Mouse (Mus musculus): ENCODE results near the gene Mtf1. TPM values are rescaled to one million over a fixed set of nuclear protein-coding genes. Genes with fewer than 3 reads are reported as not detected.

The Mtf1 gene
- polyA plus RNA-seq (2016; fragmentation: Nextera tagmentation; extraction: Ambion mirVana), result 19.0 and 20.4 TPM in 2 replicates

GRCm38 (mm10) chr4:124801552-124802308 is at the start of gene Mtf1:
Gene Mtf1 (plus strand): TSS chr4:124802104.
- H3K4me3 ChIP-seq, result peak within 1 kb of the TSS; percentile 91
- peaks cover 49% of the 10 kb centered on the region for H3K36me3 ChIP-seq
- no peaks in the 10 kb centered on the region for H3K27me3 ChIP-seq (ENCODE audit: insufficient read depth, poor library complexity, severe bottlenecking)
- H3K27ac ChIP-seq, result peak within 1 kb of the TSS; percentile 98
- no peaks in the 10 kb centered on the region for H3K9me3 ChIP-seq
- H3K4me1 ChIP-seq (replicated peaks), result peaks cover 24% of the 10 kb centered on the region
- WGBS, result 3% methylated on average over 21 of the region's 21 CpGs
- peak; percentile 89 for DNase-seq (ENCODE audit: low spot score)

DNA sequence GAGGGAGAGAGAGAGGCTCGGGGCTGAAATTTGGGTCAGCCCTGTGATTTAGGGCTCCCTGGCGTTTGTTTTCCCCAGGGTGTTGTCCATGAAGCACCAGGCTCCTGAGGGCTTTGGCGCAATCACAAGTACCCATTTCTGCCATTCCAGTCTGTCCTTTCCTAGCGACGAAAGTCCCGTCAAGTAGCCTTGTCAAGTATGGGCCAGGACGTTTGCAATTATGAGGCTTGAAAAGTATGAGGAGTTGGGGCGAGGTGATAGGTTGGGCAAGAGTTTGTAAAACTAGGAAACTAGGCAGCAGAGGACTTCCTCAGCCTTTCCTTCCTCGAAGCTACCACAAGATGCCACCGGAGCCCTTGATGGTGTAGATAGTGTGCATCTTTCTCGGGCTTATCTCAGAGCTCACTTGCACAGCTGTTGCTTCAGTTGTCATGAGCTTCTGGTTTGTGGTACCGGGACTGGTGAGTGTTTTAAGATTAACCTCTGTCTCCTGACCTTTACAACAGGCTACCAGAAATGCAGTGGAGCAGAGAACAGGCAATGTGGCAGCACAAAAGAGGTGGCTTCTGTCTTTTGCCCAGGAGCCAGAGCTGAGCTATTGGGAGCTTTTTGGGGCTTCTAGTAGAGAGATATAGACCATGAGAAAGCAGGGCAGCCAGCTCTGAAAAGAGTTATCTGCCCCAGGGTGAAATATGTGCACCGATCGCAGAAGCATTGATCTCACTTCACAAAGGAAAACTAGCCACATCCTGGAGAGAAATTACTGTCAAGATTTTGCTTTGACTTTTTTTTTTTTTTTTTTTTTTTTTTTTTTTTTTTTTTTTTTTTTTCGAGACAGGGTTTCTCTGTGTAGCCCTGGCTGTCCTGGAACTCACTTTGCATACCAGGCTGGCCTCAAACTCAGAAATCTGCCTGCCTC is 49.4 kb upstream of the Mtf1 start:
- WGBS, result 18% methylated on average over 15 of the region's 15 CpGs
- peaks cover 22% of the 10 kb centered on the region for H3K27me3 ChIP-seq (ENCODE audit: insufficient read depth, poor library complexity, severe bottlenecking)
- H3K27ac ChIP-seq, result peak overlapping the region; percentile 85; the same call in 1 of the 2 replicates
- H3K9me3 ChIP-seq, result no peaks in the 10 kb centered on the region
- DNase-seq (ENCODE audit: low spot score), result peak; percentile 7
- H3K4me3 ChIP-seq, result peak overlapping the region; percentile 89
- no peaks in the 10 kb centered on the region for H3K36me3 ChIP-seq
- H3K4me1 ChIP-seq (replicated peaks), result peaks cover 26% of the 10 kb centered on the region

- H3K9me3 ChIP-seq, result no peaks in the 10 kb centered on the region
- WGBS, result 79% methylated on average over 7 of the region's 7 CpGs
Measured at GRCm38 (mm10) chr4:124755526-124755925, 46.4 kb upstream of the Mtf1 start.

DNA sequence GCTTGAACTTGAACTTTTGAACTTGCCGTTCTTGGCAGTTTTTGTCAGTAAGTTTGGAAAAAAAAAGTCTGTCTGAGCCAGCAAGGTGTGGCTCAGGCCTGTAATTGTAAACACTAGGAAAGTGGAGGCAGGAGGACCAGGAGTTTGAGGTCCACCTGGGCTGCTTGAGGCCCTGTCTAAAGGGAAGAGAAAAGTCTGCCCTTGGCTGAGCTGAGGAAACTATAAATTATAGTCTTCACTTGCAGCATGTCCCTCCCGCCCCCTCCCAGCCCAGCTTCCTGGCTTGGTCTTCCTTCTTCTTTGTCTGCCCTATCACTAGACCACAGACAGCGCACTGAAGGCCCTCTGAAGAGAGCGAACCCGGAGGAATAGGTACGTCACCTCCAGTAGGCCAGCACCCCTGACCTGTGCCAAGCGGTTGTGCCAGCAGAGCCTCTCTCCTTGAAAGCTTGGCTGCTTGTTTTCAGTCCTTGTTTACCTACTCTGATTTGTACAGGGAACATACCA is 42.5 kb upstream of the Mtf1 start:
- H3K4me3 ChIP-seq, result no peak overlapping the region
- DNase-seq (ENCODE audit: low spot score), result no peak
- H3K9me3 ChIP-seq, result no peaks in the 10 kb centered on the region
- H3K4me1 ChIP-seq (replicated peaks), result no peaks in the 10 kb centered on the region
- H3K27ac ChIP-seq, result no peak overlapping the region
- WGBS, result 88% methylated on average over 7 of the region's 7 CpGs
- H3K27me3 ChIP-seq (ENCODE audit: insufficient read depth, poor library complexity, severe bottlenecking), result no peaks in the 10 kb centered on the region
- 0 out of 2 replicates have a peak, but pooled peaks cover 4% of the 10 kb centered on the region for H3K36me3 ChIP-seq

More at GRCm38 (mm10) chr4:124755526-124755925, 46.4 kb upstream of the Mtf1 start:
- no peak overlapping the region for H3K27ac ChIP-seq
- H3K36me3 ChIP-seq, result 0 out of 2 replicates have a peak, but pooled peaks cover 4% of the 10 kb centered on the region
- H3K4me1 ChIP-seq (replicated peaks), result peaks cover 24% of the 10 kb centered on the region
- DNase-seq (ENCODE audit: low spot score), result no peak
- H3K4me3 ChIP-seq, result no peak overlapping the region
- peaks cover 3% of the 10 kb centered on the region; the same call in 1 of the 2 replicates for H3K27me3 ChIP-seq (ENCODE audit: insufficient read depth, poor library complexity, severe bottlenecking)

- Histone ChIP-seq H3K9me3 (no peaks in the 10 kb centered on the region), H3K27me3 (ENCODE audit: insufficient read depth, poor library complexity, severe bottlenecking) (no peaks in the 10 kb centered on the region), H3K4me3 (no peak overlapping the region), H3K36me3 (0 out of 2 replicates have a peak, but pooled peaks cover 4% of the 10 kb centered on the region), H3K4me1 (replicated peaks) (no peaks in the 10 kb centered on the region), H3K27ac (no peak overlapping the region)
- DNase-seq (ENCODE audit: low spot score), result no peak
- 45% methylated on average over 1 of the region's 1 CpGs for WGBS
Measured at GRCm38 (mm10) chr4:124761201-124761600, 40.7 kb upstream of the Mtf1 start.

- Histone ChIP-seq H3K9me3 (no peaks in the 10 kb centered on the region), H3K4me1 (replicated peaks) (no peaks in the 10 kb centered on the region), H3K4me3 (no peak overlapping the region), H3K36me3 (0 out of 2 replicates have a peak, but pooled peaks cover 4% of the 10 kb centered on the region), H3K27me3 (ENCODE audit: insufficient read depth, poor library complexity, severe bottlenecking) (no peaks in the 10 kb centered on the region), H3K27ac (no peak overlapping the region)
- DNase-seq (ENCODE audit: low spot score), result no peak
- WGBS, result 89% methylated on average over 6 of the region's 6 CpGs
Measured at GRCm38 (mm10) chr4:124762858-124763452, 38.9 kb upstream of the Mtf1 start.

DNA sequence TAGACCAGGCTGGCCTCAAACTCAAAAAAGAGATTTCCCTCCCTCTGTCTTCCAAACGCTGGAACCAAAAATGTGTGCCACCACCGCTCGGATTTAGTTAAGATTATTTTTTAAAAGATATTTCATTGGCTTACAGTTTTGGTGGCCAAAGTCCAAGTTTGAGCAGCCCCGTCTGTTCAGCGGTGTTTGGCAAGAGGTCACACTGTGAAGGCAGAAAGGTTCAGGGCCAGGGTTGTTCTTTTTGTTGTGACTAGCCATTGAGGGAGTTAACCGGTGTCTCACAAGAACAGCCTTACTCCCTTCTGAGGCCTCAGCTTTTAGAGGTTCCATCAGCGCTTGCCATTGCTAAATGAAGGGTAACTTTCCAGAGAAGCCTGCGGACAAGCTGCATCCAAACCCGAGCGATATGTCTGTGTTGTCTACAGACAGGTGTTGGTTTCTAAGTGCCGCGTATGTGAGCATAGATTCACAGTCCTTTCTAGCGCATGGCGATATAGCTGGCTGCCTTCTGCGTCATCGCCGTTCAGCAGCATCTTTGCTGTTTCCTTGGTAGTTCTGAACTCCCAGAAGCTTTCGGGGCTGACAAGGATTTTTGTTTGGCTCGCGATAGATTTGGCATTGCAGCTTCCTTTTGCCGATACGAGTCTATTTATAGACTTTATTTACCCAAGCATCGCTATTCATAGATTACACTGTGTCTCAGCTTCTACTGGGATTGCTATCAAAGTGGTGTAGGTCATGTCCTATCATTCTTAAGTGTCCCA is 35.9 kb upstream of the Mtf1 start:
- Histone ChIP-seq H3K27me3 (ENCODE audit: insufficient read depth, poor library complexity, severe bottlenecking) (no peaks in the 10 kb centered on the region), H3K27ac (no peak overlapping the region), H3K36me3 (no peaks in the 10 kb centered on the region), H3K4me3 (no peak overlapping the region), H3K9me3 (no peaks in the 10 kb centered on the region), H3K4me1 (replicated peaks) (no peaks in the 10 kb centered on the region)
- no peak for DNase-seq (ENCODE audit: low spot score)
- 94% methylated on average over 23 of the region's 23 CpGs for whole genome bisulfite sequencing

- H3K36me3 ChIP-seq, result no peaks in the 10 kb centered on the region
- H3K27ac ChIP-seq, result no peak overlapping the region
- no peaks in the 10 kb centered on the region for H3K27me3 ChIP-seq (ENCODE audit: insufficient read depth, poor library complexity, severe bottlenecking)
- 92% methylated on average over 2 of the region's 2 CpGs for WGBS
- H3K9me3 ChIP-seq, result no peaks in the 10 kb centered on the region
- H3K4me3 ChIP-seq, result no peak overlapping the region
- H3K4me1 ChIP-seq (replicated peaks), result no peaks in the 10 kb centered on the region
- no peak for DNase-seq (ENCODE audit: low spot score)
Measured at GRCm38 (mm10) chr4:124766566-124766940, 35.4 kb upstream of the Mtf1 start.

- 88% methylated on average over 13 of the region's 13 CpGs for WGBS
- no peak overlapping the region for H3K27ac ChIP-seq
- no peak for DNase-seq (ENCODE audit: low spot score)
- H3K27me3 ChIP-seq (ENCODE audit: insufficient read depth, poor library complexity, severe bottlenecking), result no peaks in the 10 kb centered on the region
- no peaks in the 10 kb centered on the region for H3K9me3 ChIP-seq
- no peak overlapping the region for H3K4me3 ChIP-seq
- H3K4me1 ChIP-seq (replicated peaks), result no peaks in the 10 kb centered on the region
- H3K36me3 ChIP-seq, result no peaks in the 10 kb centered on the region
Measured at GRCm38 (mm10) chr4:124768963-124769591, 32.8 kb upstream of the Mtf1 start.

DNA sequence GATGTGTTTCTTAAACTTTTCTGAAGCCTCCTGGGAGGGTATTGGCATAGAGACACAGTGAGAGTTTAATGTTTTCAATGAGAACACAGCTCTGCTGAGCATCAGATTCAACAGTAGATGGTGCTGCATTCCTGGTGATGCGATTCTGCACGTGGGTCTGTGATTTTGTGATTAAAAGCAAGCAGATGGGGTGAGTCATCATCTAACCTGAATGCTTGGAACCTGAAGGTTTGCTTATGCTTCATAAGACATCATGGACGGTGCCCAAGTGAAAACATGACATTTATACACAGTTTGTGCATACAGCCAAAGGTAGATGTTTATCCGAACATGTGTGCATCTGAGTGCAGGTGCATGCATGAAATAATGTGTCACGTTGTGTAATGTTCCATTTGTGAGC is 31.3 kb upstream of the Mtf1 start:
- no peaks in the 10 kb centered on the region for H3K27me3 ChIP-seq (ENCODE audit: insufficient read depth, poor library complexity, severe bottlenecking)
- no peak overlapping the region for H3K4me3 ChIP-seq
- no peaks in the 10 kb centered on the region for H3K9me3 ChIP-seq
- DNase-seq (ENCODE audit: low spot score), result no peak
- H3K36me3 ChIP-seq, result no peaks in the 10 kb centered on the region
- WGBS, result 79% methylated on average over 5 of the region's 5 CpGs
- no peak overlapping the region for H3K27ac ChIP-seq
- H3K4me1 ChIP-seq (replicated peaks), result no peaks in the 10 kb centered on the region

DNA sequence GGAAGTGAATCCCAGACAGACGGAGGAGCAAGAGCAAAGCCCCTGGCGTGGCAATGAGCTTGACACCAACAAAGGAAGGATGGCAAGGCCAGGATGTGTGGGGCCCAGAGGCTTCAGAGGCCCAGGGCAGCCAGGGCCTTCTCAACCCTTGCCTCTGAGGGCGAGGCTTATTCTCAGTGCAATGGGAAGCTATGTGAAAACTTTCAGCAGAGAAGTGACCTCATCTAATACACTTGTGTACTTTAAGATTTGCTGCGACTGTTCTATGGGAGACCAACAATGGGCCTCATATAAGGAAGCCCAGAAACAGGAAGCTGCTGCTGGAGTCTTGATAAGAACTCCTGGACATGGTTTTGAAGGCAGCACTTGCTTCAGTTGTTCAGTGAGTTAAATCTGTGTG is 29.8 kb upstream of the Mtf1 start:
- Histone ChIP-seq H3K9me3 (no peaks in the 10 kb centered on the region), H3K36me3 (no peaks in the 10 kb centered on the region), H3K4me1 (replicated peaks) (no peaks in the 10 kb centered on the region), H3K27ac (peak overlapping the region; percentile 29; the same call in 1 of the 2 replicates), H3K27me3 (ENCODE audit: insufficient read depth, poor library complexity, severe bottlenecking) (no peaks in the 10 kb centered on the region), H3K4me3 (no peak overlapping the region)
- 75% methylated on average over 4 of the region's 4 CpGs for WGBS
- no peak for DNase-seq (ENCODE audit: low spot score)

Data from hindbrain, embryonic 10.5 days (tissue).